Mouse (Mus musculus): Measurements from ENCODE around the gene Iqcf6. TPM values are rescaled to one million over a fixed set of nuclear protein-coding genes. Genes with fewer than 3 reads are reported as not detected.
"Not testable (repeated sequence)": the region's sequence is repeated elsewhere in the genome, so short reads cannot be mapped to it uniquely, and the experiment has no call there.

The Iqcf6 gene
- polyA plus RNA-seq, 1 experiment from 2014 or later: not detected

DNA sequence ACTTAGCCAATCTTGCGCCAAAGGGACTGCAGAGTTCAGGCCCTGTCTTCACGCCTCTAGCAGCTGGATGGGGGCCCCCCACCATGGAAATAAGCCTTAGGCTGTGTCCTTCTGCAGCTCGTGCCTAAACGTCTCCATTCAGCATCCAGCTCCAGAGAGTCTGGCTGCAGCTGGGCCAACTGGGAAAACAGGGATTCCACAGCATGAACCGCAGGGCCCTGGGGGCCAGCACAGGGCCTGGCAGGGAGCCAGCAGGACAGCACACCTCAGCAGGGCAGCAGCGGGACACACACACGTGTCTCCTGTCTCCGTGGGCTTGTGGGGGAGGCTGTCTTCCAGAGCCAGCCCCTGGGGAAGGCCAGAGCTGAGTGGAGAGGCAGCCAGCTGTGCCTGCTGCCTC, 1.4 kb downstream of the Iqcf6 start:
- WGBS: 23% methylated on average over 8 of the region's 8 CpGs
- not testable (repeated sequence) for H3K9me3 ChIP-seq; H3K27ac ChIP-seq (replicated peaks); H3K36me3 ChIP-seq (replicated peaks); H3K27me3 ChIP-seq (replicated peaks; ENCODE audit: low read depth, poor library complexity, severe bottlenecking); H3K4me3 ChIP-seq; DNase-seq (ENCODE audit: low spot score)
- H3K4me1 ChIP-seq: peaks cover 11% of the 10 kb centered on the region

DNA sequence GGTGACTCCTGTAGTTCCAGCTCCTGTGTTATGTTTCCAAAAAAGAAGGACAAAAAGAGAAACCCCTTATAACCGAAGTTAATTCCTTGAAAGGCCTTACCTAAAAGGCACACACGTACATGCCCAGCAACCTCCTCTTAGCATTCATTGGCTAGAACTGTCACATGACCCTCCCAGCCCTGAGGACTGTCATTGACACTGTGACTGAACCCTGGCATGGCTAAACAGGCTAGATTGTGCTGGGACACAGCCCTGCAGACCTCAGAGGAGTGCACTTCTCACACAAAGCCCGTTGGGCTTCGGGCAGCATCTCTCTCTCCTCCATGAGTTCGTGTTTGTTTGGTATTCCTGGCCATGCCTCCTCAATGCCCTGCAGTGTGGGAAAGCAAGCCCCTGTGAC, 5.8 kb downstream of the Iqcf6 start:
- no peaks in the 10 kb centered on the region for H3K36me3 ChIP-seq (replicated peaks)

DNA sequence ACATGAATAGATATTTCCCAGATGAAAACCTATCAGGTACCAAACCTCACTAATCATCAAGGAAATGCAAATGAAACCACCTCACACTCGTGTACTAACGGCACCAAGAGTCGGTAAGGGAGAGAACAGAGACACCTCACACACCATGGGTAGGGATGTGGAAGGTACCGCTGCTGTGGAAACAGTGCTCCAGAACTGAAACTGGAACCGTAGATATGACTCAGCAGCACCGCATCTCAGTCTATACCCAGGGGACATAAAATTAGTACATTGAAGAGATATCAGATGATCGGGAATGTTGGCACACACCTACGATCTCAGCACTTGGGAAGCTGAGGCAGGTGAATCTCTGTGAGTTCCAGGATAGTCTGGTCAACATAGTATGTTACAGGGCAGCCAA, 11.8 kb downstream of the Iqcf6 start:
- WGBS: 93% methylated on average over 8 of the region's 8 CpGs
- H3K9me3 ChIP-seq: no peaks in the 10 kb centered on the region
- H3K4me1 ChIP-seq: no peaks in the 10 kb centered on the region

More for the DNA sequence above, 5.8 kb downstream of the Iqcf6 start:
- Histone ChIP-seq H3K27me3 (replicated peaks; ENCODE audit: low read depth, poor library complexity, severe bottlenecking) (no peaks in the 10 kb centered on the region), H3K9me3 (no peaks in the 10 kb centered on the region), H3K27ac (replicated peaks) (no peak overlapping the region), H3K4me3 (no peak overlapping the region), H3K4me1 (peaks cover 7% of the 10 kb centered on the region)
- 67% methylated on average over 5 of the region's 5 CpGs for WGBS
- DNase-seq (ENCODE audit: low spot score): no peak

DNA sequence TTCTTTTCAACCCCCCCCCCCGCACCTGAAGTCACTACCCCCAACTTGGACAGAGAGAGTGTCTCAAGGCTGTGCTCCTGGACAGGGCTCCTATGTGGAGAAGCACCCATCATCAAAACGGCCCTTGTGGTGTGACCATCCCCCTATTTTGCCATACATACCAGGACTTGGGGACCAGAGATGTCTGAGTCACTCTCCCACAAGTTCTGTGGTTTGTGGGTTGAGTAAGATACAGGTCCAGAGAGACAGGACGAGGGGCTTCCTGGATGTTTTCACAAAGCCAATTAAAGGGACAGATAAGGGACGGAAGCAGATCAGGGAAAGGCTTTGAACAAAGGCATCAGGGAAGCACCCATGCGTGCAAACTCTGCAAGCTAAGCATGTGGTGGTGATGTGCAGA, 15.0 kb downstream of the Iqcf6 start:
- no peak for DNase-seq (ENCODE audit: low spot score)
- Histone ChIP-seq H3K4me3 (no peak overlapping the region), H3K27ac (replicated peaks) (no peak overlapping the region), H3K4me1 (no peaks in the 10 kb centered on the region), H3K27me3 (replicated peaks; ENCODE audit: low read depth, poor library complexity, severe bottlenecking) (no peaks in the 10 kb centered on the region), H3K36me3 (replicated peaks) (no peaks in the 10 kb centered on the region), H3K9me3 (no peaks in the 10 kb centered on the region)
- 65% methylated on average over 5 of the region's 5 CpGs for WGBS

More for the DNA sequence above, 11.8 kb downstream of the Iqcf6 start:
- Histone ChIP-seq H3K4me3 (no peak overlapping the region), H3K36me3 (replicated peaks) (no peaks in the 10 kb centered on the region), H3K27ac (replicated peaks) (no peak overlapping the region), H3K27me3 (replicated peaks; ENCODE audit: low read depth, poor library complexity, severe bottlenecking) (no peaks in the 10 kb centered on the region)
- no peak for DNase-seq (ENCODE audit: low spot score)

- WGBS: 31% methylated on average over 7 of the region's 7 CpGs
- H3K27ac ChIP-seq (replicated peaks): no peak overlapping the region
- H3K4me1 ChIP-seq: no peaks in the 10 kb centered on the region
- no peak overlapping the region for H3K4me3 ChIP-seq
- peak; percentile 82 for DNase-seq (ENCODE audit: low spot score)
- peaks cover 11% of the 10 kb centered on the region; the same call in 1 of the 2 replicates for H3K27me3 ChIP-seq (replicated peaks; ENCODE audit: low read depth, poor library complexity, severe bottlenecking)
- H3K9me3 ChIP-seq: no peaks in the 10 kb centered on the region
- no peaks in the 10 kb centered on the region for H3K36me3 ChIP-seq (replicated peaks)
Observed at GRCm38 (mm10) chr9:106643128-106643527, 16.7 kb downstream of the Iqcf6 start.

GRCm38 (mm10) chr9:106643787-106644186, 17.4 kb downstream of the Iqcf6 start:
- WGBS: 74% methylated on average over 6 of the region's 6 CpGs
- H3K4me3 ChIP-seq: no peak overlapping the region
- no peaks in the 10 kb centered on the region for H3K36me3 ChIP-seq (replicated peaks)
- H3K27ac ChIP-seq (replicated peaks): no peak overlapping the region
- peaks cover 11% of the 10 kb centered on the region; the same call in 1 of the 2 replicates for H3K27me3 ChIP-seq (replicated peaks; ENCODE audit: low read depth, poor library complexity, severe bottlenecking)
- DNase-seq (ENCODE audit: low spot score): no peak
- no peaks in the 10 kb centered on the region for H3K9me3 ChIP-seq
- H3K4me1 ChIP-seq: no peaks in the 10 kb centered on the region

- Histone ChIP-seq H3K4me1 (no peaks in the 10 kb centered on the region), H3K9me3 (no peaks in the 10 kb centered on the region), H3K36me3 (replicated peaks) (no peaks in the 10 kb centered on the region), H3K4me3 (no peak overlapping the region), H3K27me3 (replicated peaks; ENCODE audit: low read depth, poor library complexity, severe bottlenecking) (peaks cover 11% of the 10 kb centered on the region; the same call in 1 of the 2 replicates), H3K27ac (replicated peaks) (no peak overlapping the region)
- DNase-seq (ENCODE audit: low spot score): no peak
- WGBS: 81% methylated on average over 9 of the region's 9 CpGs
Observed at GRCm38 (mm10) chr9:106645684-106646271, 19.4 kb downstream of the Iqcf6 start.

GRCm38 (mm10) chr9:106647226-106647625, 20.8 kb downstream of the Iqcf6 start:
- no peak overlapping the region for H3K27ac ChIP-seq (replicated peaks)
- WGBS: 79% methylated on average over 27 of the region's 27 CpGs
- H3K27me3 ChIP-seq (replicated peaks; ENCODE audit: low read depth, poor library complexity, severe bottlenecking): peaks cover 11% of the 10 kb centered on the region; the same call in 1 of the 2 replicates
- H3K4me1 ChIP-seq: no peaks in the 10 kb centered on the region
- DNase-seq (ENCODE audit: low spot score): no peak
- H3K9me3 ChIP-seq: no peaks in the 10 kb centered on the region
- no peaks in the 10 kb centered on the region for H3K36me3 ChIP-seq (replicated peaks)
- H3K4me3 ChIP-seq: no peak overlapping the region

DNA sequence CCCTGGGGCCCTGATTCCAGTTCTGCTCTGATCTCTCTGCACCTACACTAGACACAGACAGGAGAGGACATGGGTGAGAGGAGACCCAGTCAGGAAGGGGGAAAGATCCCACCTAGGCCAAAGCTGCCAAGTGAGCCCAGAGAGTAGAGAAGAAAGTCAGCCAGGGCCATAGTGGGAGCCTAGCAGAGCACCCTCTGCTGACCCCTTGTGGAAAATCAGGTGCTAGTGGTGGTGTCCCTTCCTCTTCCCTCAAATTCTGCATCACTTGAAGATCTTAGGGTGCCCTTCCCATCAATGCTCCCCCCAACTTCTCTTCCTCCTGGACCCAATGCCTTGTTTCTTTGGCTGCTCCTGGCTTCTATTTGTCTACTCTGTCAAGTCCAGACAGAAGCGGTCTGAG, 26.3 kb downstream of the Iqcf6 start:
- Histone ChIP-seq H3K36me3 (replicated peaks) (0 out of 2 replicates have a peak, but pooled peaks cover 2% of the 10 kb centered on the region), H3K9me3 (no peaks in the 10 kb centered on the region), H3K4me3 (no peak overlapping the region), H3K27ac (replicated peaks) (no peak overlapping the region), H3K27me3 (replicated peaks; ENCODE audit: low read depth, poor library complexity, severe bottlenecking) (peaks cover 47% of the 10 kb centered on the region), H3K4me1 (peaks cover 22% of the 10 kb centered on the region)
- 82% methylated on average over 1 of the region's 1 CpGs for WGBS
- DNase-seq (ENCODE audit: low spot score): no peak

DNA sequence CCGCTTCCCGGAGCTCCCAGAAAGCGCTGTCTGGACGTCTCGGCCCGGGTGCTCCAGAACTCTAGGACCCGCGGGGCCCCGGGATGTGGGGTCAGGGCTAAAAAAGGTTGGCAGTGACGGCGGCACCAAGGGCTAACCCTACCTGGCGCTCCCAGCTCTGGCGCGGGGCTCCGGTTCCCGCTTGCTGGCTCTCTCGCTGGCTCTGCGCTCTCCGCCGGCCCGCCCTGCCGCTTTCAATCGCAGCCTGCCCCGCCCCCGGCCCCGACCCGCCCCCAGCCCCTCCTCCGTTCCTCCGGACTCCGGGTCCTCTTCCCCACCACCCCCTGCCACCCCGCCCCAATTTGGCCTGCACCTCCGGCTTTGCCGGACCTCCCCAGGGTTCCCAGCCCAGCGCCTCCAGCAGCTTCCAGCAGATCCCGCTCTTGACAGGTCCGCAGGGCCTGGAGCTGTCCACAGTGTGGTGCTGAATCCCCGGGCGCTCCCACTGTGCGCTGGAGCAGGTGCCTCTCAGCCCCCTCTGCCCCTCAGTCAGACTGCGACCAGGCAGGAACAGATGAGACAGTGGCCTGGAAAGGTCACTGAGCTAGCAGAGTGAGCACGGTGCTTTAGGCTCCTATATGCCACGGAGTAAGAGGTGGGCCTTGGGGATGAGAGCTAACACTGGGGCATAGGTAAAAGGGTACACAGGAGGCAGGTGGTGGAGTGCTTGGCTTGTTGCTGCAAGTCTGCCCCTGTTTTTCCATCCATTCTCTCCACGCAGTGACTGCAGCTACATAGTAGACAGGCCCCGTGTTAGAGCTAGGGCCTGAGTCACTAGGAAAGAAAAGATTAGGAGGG, 29.7 kb downstream of the Iqcf6 start, which contains the start of gene Grm2:
Grm2 (minus strand) TSS at position 199 of the 837 bp plus-strand sequence.
- DNase-seq (ENCODE audit: low spot score): peak; percentile 89
- Histone ChIP-seq H3K4me1 (peaks cover 40% of the 10 kb centered on the region), H3K27me3 (replicated peaks; ENCODE audit: low read depth, poor library complexity, severe bottlenecking) (peaks cover 45% of the 10 kb centered on the region), H3K27ac (replicated peaks) (peak within 1 kb of the TSS; percentile 44; the same call in 1 of the 2 replicates), H3K4me3 (peak within 1 kb of the TSS; percentile 55), H3K9me3 (no peaks in the 10 kb centered on the region), H3K36me3 (replicated peaks) (peaks cover 28% of the 10 kb centered on the region)
- 1% methylated on average over 43 of the region's 44 CpGs for WGBS

DNA sequence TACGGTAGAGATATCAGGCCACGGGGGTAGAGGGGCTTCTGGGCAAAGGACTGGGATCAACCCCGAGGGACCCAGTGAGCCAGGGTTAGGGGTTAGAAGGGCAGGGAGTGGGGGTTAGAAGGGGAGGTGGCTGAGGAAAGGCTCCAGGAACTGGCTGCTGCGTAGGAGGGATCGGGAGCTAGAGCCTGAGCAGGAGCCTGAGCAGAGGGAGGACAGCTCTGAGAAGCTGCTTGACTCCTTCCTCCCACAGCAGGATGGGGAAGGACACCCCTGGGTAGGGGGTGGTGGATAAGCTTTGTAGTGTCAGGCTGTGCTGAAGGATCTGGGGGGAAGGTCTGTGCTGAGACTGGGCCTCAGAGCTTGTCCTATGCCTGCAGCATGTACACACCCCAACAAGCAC, 30.4 kb downstream of the Iqcf6 start:
- no peak for DNase-seq (ENCODE audit: low spot score)
- Histone ChIP-seq H3K27ac (replicated peaks) (no peak overlapping the region), H3K4me1 (peaks cover 43% of the 10 kb centered on the region), H3K9me3 (no peaks in the 10 kb centered on the region), H3K4me3 (no peak overlapping the region), H3K36me3 (replicated peaks) (peaks cover 35% of the 10 kb centered on the region), H3K27me3 (replicated peaks; ENCODE audit: low read depth, poor library complexity, severe bottlenecking) (peaks cover 45% of the 10 kb centered on the region)
- WGBS: 34% methylated on average over 5 of the region's 5 CpGs

- H3K4me1 ChIP-seq: peaks cover 43% of the 10 kb centered on the region
- DNase-seq (ENCODE audit: low spot score): no peak
Observed at GRCm38 (mm10) chr9:106657592-106657991, 31.2 kb downstream of the Iqcf6 start.

GRCm38 (mm10) chr9:106659441-106659840, 33.1 kb downstream of the Iqcf6 start:
- peaks cover 51% of the 10 kb centered on the region for H3K36me3 ChIP-seq (replicated peaks)
- H3K9me3 ChIP-seq: no peaks in the 10 kb centered on the region
- peak; percentile 21 for DNase-seq (ENCODE audit: low spot score)
- no peak overlapping the region for H3K27ac ChIP-seq (replicated peaks)
- WGBS: 29% methylated on average over 7 of the region's 7 CpGs
- H3K27me3 ChIP-seq (replicated peaks; ENCODE audit: low read depth, poor library complexity, severe bottlenecking): peaks cover 33% of the 10 kb centered on the region
- no peak overlapping the region for H3K4me3 ChIP-seq
- H3K4me1 ChIP-seq: peaks cover 43% of the 10 kb centered on the region

More at GRCm38 (mm10) chr9:106657592-106657991, 31.2 kb downstream of the Iqcf6 start:
- Histone ChIP-seq H3K36me3 (replicated peaks) (peaks cover 43% of the 10 kb centered on the region), H3K27me3 (replicated peaks; ENCODE audit: low read depth, poor library complexity, severe bottlenecking) (peaks cover 45% of the 10 kb centered on the region), H3K9me3 (no peaks in the 10 kb centered on the region), H3K4me3 (no peak overlapping the region), H3K27ac (replicated peaks) (no peak overlapping the region)
- 44% methylated on average over 5 of the region's 5 CpGs for WGBS

All from embryonic facial prominence, embryonic 10.5 days (tissue).